Mouse (Mus musculus) testis, adult 2 months (tissue): ENCODE measurements at regions not wholly inside any gene's neighbourhood (a gene's known extent, or its start where the extent isn't known, plus 50 kb on each side); places are given as distances from the start of the nearest gene placed in this dataset.

Source experiments
- H3K27ac ChIP-seq: fragments of 200-500 bp; 2 replicates; pipeline ENCODE4 v1.5.1; 2012; ENCODE audit warnings: low read depth, low read length; ENCODE audit not compliant: control insufficient read depth, insufficient read depth
- H3K27me3 ChIP-seq: fragments of 200-500 bp; 2 replicates; pipeline ENCODE4 v1.6.1; 2012; ENCODE audit warnings: mild to moderate bottlenecking, low read length, moderate library complexity; ENCODE audit not compliant: control insufficient read depth, insufficient read depth
- H3K36me3 ChIP-seq: fragments of 200-500 bp; 2 replicates; pipeline ENCODE4 v1.6.1; 2012; ENCODE audit warnings: mild to moderate bottlenecking, low read length; ENCODE audit not compliant: control insufficient read depth, insufficient read depth
- H3K4me1 ChIP-seq: fragments of 200-500 bp; 2 replicates; pipeline ENCODE4 v1.6.1; 2012; ENCODE audit warnings: low read length; ENCODE audit not compliant: control insufficient read depth, insufficient read depth
- H3K4me3 ChIP-seq: fragments of 200-500 bp; 2 replicates; pipeline ENCODE4 v1.5.1; 2012; ENCODE audit warnings: low read depth, mild to moderate bottlenecking, low read length, moderate library complexity, mixed read lengths; ENCODE audit not compliant: control insufficient read depth
- CTCF ChIP-seq: fragments of 200-500 bp; IDR thresholded peaks from 2 replicates; pipeline ENCODE4 v1.5.1; 2012; ENCODE audit warnings: low read depth, mild to moderate bottlenecking, inconsistent platforms, low read length, moderate library complexity; ENCODE audit not compliant: control insufficient read depth, insufficient read depth, insufficient replicate concordance
- POLR2A ChIP-seq: fragments of 200-500 bp; IDR thresholded peaks from 2 replicates; pipeline ENCODE4 v1.6.1; 2012; ENCODE audit warnings: low read depth, mild to moderate bottlenecking, inconsistent platforms, low read length, moderate library complexity; ENCODE audit not compliant: control insufficient read depth

DNA sequence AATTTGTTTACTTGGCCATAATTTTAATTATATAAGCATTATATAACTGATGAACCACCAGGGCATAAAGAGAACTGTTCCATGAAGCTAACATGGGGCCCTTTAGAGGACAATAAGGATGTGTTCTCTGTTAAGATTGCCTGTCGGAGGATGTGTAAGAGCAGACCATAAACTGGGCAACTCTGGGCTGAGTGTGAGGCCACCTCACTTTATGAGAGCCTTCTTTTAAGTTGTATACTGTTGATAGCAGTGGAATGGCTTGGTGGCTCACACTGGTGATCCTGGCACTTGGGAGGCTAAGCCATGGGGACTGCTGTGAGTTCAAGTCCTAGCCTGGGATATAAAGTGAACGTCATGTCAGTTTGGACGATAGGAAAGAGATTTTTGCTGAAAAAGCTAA, 227.3 kb upstream of the Krr1 start:
- Histone ChIP-seq H3K27me3 (no peaks in the 10 kb centered on the region), H3K4me1 (no peaks in the 10 kb centered on the region), H3K27ac (no peak overlapping the region), H3K4me3 (no peak overlapping the region), H3K36me3 (no peaks in the 10 kb centered on the region)
- no peak for TF ChIP-seq POLR2A
- no peak for TF ChIP-seq CTCF

DNA sequence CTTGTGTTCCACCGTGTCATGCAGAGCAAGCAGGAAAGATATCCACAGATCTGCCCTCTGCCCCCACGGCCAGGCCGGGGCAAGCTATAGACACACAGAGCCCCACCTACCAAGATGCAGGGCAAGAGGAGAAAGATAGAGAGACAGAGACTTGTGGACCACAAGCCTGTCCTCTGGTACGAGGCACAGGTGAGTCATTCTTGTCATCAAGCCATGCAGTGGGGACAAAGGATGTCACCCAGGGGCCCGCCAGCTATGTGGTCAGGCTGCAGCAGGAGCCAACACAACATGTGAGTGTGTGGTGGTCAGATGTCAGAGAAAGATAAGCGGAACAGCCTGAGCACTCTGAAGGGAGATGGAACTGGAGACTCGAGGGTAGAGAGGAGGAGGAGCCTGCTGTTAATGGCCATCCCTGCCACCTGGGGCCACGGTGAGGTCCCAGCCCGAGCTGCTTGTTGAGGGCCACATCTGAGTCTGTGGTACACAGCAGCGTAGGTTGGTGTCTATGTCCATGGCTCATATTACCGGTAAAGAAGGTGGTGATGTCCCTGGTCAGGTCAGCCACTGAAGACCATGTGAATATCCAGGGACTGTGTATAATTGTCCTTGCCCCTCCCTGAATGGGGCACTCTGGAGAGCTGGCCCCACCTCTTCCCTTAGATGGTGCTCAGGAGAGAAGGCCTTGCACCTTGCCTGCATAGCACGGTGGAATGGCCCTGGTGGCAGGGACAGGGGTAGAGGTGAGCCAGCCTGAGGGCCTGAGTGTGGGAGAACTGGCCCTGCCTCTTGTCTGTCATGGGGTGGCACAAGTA, 226.2 kb upstream of the Krr1 start:
- Histone ChIP-seq H3K27ac (no peak overlapping the region), H3K36me3 (no peaks in the 10 kb centered on the region), H3K4me3 (no peak overlapping the region), H3K4me1 (no peaks in the 10 kb centered on the region), H3K27me3 (no peaks in the 10 kb centered on the region)
- TF ChIP-seq CTCF, result no peak

DNA sequence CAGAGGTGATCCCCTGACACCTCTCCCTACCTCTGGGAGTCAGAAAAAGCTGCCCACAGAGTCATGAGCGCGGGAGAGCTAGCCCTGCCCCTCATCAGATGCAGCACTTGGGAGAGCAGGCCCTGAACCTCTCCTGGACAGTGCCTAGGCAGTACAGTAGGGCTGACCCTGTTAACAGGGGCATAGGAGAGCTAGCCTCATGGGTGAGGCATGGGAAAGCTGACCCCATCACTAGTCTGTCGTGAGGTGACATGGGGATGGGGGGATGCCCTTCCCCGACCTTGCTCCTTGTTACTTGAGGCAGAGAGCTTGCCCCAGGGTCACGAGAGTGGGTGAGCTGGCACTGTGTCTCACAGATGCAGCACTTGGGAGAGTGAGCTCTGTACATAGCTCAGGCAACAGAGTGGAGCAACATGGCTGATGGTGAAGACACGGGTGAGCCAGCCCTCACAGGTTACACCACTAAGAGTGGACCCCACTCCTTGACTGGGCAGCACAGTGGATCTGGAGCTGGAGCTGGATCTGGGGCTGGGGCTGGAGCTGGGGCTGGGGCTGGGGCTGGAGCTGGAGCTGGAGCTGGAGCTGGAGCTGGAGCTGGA, 225.5 kb upstream of the Krr1 start:
- TF ChIP-seq CTCF (no peak), POLR2A (no peak)
- Histone ChIP-seq H3K4me1 (no peaks in the 10 kb centered on the region), H3K27ac (no peak overlapping the region), H3K36me3 (no peaks in the 10 kb centered on the region), H3K27me3 (no peaks in the 10 kb centered on the region), H3K4me3 (no peak overlapping the region)

DNA sequence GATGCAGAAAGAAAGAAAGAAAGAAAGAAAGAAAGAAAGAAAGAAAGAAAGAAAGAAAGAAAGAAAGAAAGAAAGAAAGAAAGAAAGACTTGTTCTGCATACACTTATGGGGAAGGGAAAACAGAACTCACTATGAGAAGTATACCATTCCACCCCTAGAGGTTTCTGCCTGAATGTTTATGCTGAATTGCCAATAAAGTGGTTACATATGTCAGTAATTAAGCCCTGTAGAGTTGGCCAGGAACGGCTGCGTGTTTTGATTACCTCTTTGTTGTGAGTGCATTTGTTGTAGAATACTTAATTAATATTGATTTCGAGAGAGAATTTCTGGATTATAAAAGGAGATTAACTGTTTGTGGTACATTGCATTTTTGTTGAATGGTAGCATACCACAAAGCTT, 224.0 kb upstream of the Krr1 start:
- no peaks in the 10 kb centered on the region for H3K4me1 ChIP-seq
- no peak overlapping the region for H3K4me3 ChIP-seq
- no peaks in the 10 kb centered on the region for H3K27me3 ChIP-seq
- no peaks in the 10 kb centered on the region for H3K36me3 ChIP-seq
- H3K27ac ChIP-seq, result no peak overlapping the region
- no peak for TF ChIP-seq POLR2A
- no peak for TF ChIP-seq CTCF

DNA sequence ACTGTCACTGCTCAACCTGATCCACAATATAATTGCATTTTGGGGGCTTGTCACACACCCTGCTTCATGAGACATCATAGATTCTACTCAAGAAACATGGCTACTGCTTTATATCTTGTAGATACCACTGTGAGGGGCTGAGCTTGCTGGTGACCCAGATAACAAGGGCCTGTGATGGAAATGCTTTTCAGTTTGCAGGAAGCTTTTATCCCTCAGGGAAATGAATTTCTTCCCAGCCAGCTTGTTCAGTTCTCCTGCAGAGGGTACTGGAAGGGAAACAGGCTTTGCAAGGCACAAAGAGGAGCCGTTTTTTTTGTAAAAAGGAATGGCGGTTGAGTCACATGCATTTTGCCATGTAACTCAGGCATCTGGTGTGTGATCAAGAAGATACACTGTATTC, 218.8 kb upstream of the Krr1 start:
- no peak overlapping the region for H3K4me3 ChIP-seq
- H3K27ac ChIP-seq, result no peak overlapping the region
- H3K27me3 ChIP-seq, result no peaks in the 10 kb centered on the region
- H3K4me1 ChIP-seq, result no peaks in the 10 kb centered on the region
- H3K36me3 ChIP-seq, result no peaks in the 10 kb centered on the region
- no peak for TF ChIP-seq CTCF
- no peak for TF ChIP-seq POLR2A

DNA sequence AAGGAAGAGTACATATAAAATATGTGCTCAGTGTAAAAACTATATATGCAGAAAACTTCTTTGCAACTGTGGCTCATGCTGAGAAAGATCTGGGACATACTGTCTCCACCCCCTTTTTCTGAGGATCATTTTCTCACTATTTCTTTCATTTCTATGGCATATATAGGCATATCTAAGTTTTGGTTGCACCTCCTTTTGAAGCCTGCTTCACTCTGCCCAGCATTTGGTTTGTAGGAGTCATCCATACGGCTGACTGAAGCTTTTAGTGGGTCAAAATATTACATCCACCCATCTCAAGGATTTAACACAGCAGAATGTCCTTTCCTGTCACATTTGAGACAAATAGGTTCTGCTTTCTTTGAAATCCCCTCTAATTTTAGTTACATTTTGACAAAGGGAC, 216.5 kb upstream of the Krr1 start:
- Histone ChIP-seq H3K27me3 (no peaks in the 10 kb centered on the region), H3K4me1 (no peaks in the 10 kb centered on the region), H3K4me3 (no peak overlapping the region), H3K27ac (no peak overlapping the region), H3K36me3 (no peaks in the 10 kb centered on the region)
- no peak for TF ChIP-seq CTCF
- no peak for TF ChIP-seq POLR2A

DNA sequence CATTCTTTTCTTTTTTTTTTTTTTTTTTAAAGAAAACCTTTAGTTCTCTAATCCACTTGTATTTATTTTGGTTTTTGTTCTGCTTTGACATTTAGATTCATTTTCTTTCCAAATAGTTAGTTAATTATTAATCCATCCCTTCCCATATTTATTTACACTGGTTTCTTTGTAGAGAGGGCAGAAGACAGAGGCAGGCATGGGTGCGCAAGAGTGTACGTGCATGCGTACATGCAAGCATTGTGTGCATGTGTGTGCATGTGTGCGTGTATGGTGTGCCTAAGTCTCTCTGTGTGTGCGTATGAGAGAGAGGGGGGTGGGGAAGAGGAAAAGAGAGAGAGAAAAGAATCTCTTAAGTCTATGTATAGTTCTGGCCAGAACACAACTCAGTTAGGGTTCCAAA, 215.9 kb upstream of the Krr1 start:
- Histone ChIP-seq H3K27me3 (no peaks in the 10 kb centered on the region), H3K4me3 (no peak overlapping the region), H3K4me1 (no peaks in the 10 kb centered on the region), H3K36me3 (no peaks in the 10 kb centered on the region), H3K27ac (no peak overlapping the region)
- no peak for TF ChIP-seq POLR2A
- TF ChIP-seq CTCF, result no peak

DNA sequence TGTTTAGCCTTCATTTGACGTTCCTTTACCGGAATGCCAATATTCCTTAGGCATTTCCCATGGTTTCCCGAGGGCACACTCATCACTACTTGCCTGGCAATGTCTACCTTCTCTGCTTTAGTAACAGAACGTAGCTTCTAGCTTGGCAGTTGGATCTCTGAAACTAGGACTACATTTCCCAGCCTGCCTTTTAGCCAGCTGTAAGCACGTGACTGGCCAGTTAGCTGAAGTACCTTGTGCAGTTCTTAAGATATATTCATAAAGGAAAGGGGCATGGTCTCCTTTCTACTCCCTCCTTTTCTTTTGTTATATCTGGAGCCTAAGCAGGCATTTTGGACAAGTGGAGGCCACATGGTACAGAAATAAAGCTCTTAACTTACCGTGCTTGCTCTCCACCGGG, 214.8 kb upstream of the Krr1 start:
- Histone ChIP-seq H3K27me3 (no peaks in the 10 kb centered on the region), H3K4me3 (no peak overlapping the region), H3K27ac (no peak overlapping the region), H3K4me1 (no peaks in the 10 kb centered on the region), H3K36me3 (no peaks in the 10 kb centered on the region)
- TF ChIP-seq POLR2A (no peak), CTCF (no peak)
